In genomic region chr4:124893769-124894168, GRCm38 (mm10) we compare ENCODE assay signal across 14 mouse cellular contexts. TPM values are rescaled to one million over a fixed set of nuclear protein-coding genes. Genes with fewer than 3 reads are reported as not detected.
A peak's percentile ranks its signal among the peaks of the same experiment; 100 is the strongest.
DNase-seq lines count a peak whose midpoint lies in the region; ATAC-seq and TF ChIP-seq lines count a peak whose summit lies in the region.
"Had no signal": no experiment of that assay in that cellular context is flagged by ENCODE, and none has a peak within 500 bp of the region (broad histone marks: within the 10 kb centered on the region; RNA-seq: fewer than 3 reads in every experiment).

No protein-coding gene starts in this region.

- H3K4me1 ChIP-seq in hindbrain, embryonic 10.5 days (replicated peaks), result peaks cover 36% of the 10 kb centered on the region
- H3K4me1 ChIP-seq in hindbrain, embryonic 11.5 days (replicated peaks; ENCODE audit: control insufficient read depth, insufficient read depth, low read length), result peaks cover 7% of the 10 kb centered on the region
- H3K4me1 ChIP-seq in forebrain, embryonic 12.5 days, result peaks cover 34% of the 10 kb centered on the region
- H3K4me1 ChIP-seq in hindbrain, postnatal 0 days (ENCODE audit: insufficient read depth, low read length), result peaks cover 8% of the 10 kb centered on the region; the same call in 1 of the 2 replicates
- peaks cover 14% of the 10 kb centered on the region for H3K4me1 ChIP-seq in neural tube, embryonic 15.5 days

- no peaks in the 10 kb centered on the region for H3K36me3 ChIP-seq in hindbrain, embryonic 10.5 days
- no peaks in the 10 kb centered on the region for H3K36me3 ChIP-seq in hindbrain, embryonic 11.5 days (ENCODE audit: control insufficient read depth, insufficient read depth, low read length)
- H3K36me3 ChIP-seq in forebrain, embryonic 12.5 days (replicated peaks), result no peaks in the 10 kb centered on the region
- no peaks in the 10 kb centered on the region for H3K36me3 ChIP-seq in hindbrain, postnatal 0 days (ENCODE audit: insufficient read depth, low read length)
- H3K36me3 ChIP-seq in neural tube, embryonic 15.5 days, result no peaks in the 10 kb centered on the region
- H3K36me3 ChIP-seq: embryonic facial prominence, embryonic 10.5 days; liver, embryonic 12.5 days had no signal

- no peak for TF ChIP-seq CTCF in hindbrain, postnatal 0 days (IDR thresholded peaks at IDR 0.05; ENCODE audit: low read depth)

- H3K4me2 ChIP-seq in hindbrain, embryonic 11.5 days (replicated peaks; ENCODE audit: low read depth, low read length), result no peak overlapping the region
- 0 out of 2 replicates have a peak overlapping the region, but pooled peaks have one; percentile 84 for H3K4me2 ChIP-seq in forebrain, embryonic 12.5 days
- H3K4me2 ChIP-seq in hindbrain, postnatal 0 days (ENCODE audit: low read depth, low read length), result peak overlapping the region; percentile 68
- peak overlapping the region; percentile 81 for H3K4me2 ChIP-seq in neural tube, embryonic 15.5 days

- DNase-seq in hindbrain, embryonic 10.5 days (ENCODE audit: low spot score), result peak; percentile 20
- DNase-seq in hindbrain, embryonic 11.5 days (ENCODE audit: low spot score), result no peak
- DNase-seq in hindbrain, postnatal 0 days (ENCODE audit: low spot score), result no peak
- no peak for DNase-seq in liver
- DNase-seq: heart, adult 18-20 months; heart, postnatal 14 days had no signal

- no peak for ATAC-seq in hindbrain, embryonic 11.5 days (ENCODE audit: low FRiP score)
- peak; percentile 36; the same call in 1 of the 2 replicates for ATAC-seq in forebrain, embryonic 12.5 days (ENCODE audit: low FRiP score)
- ATAC-seq in hindbrain, postnatal 0 days, result no peak
- peak; percentile 22; the same call in 1 of the 2 replicates for ATAC-seq in neural tube, embryonic 15.5 days (ENCODE audit: low FRiP score)
- no peak for ATAC-seq in megakaryocyte progenitor cell, adult 5-6 weeks (replicated peaks; ENCODE audit: poor library complexity)
- ATAC-seq: CD4-positive, CD25-positive, alpha-beta regulatory T cell, adult 4 months; intestine, postnatal 0 days; liver, embryonic 12.5 days; lung, postnatal 0 days had no signal

- H3K4me3 ChIP-seq in hindbrain, embryonic 10.5 days, result peak overlapping the region; percentile 58
- no peak overlapping the region for H3K4me3 ChIP-seq in hindbrain, embryonic 11.5 days (ENCODE audit: low read depth, low read length)
- H3K4me3 ChIP-seq in forebrain, embryonic 12.5 days (replicated peaks), result no peak overlapping the region
- H3K4me3 ChIP-seq in hindbrain, postnatal 0 days (ENCODE audit: low read length), result peak overlapping the region; percentile 43
- peak overlapping the region; percentile 49 for H3K4me3 ChIP-seq in neural tube, embryonic 15.5 days (replicated peaks)

- 23% methylated on average over 6 of the region's 6 CpGs for WGBS in hindbrain, embryonic 10.5 days
- WGBS in hindbrain, embryonic 11.5 days, result 25% methylated on average over 6 of the region's 6 CpGs
- 30% methylated on average over 6 of the region's 6 CpGs for WGBS in forebrain, embryonic 12.5 days
- WGBS in hindbrain, postnatal 0 days, result 28% methylated on average over 6 of the region's 6 CpGs
- WGBS in neural tube, embryonic 15.5 days, result 24% methylated on average over 6 of the region's 6 CpGs

- 0 out of 2 replicates have a peak overlapping the region, but pooled peaks have one; percentile 70 for H3K27ac ChIP-seq in hindbrain, embryonic 10.5 days
- H3K27ac ChIP-seq in hindbrain, embryonic 11.5 days (ENCODE audit: low read depth, low read length), result no peak overlapping the region
- H3K27ac ChIP-seq in forebrain, embryonic 12.5 days, result no peak overlapping the region
- H3K27ac ChIP-seq in hindbrain, postnatal 0 days, result peak overlapping the region; percentile 60; the same call in 1 of the 2 replicates
- no peak overlapping the region for H3K27ac ChIP-seq in neural tube, embryonic 15.5 days (replicated peaks)
- H3K27ac ChIP-seq: liver, embryonic 12.5 days had no signal

- H3K27me3 ChIP-seq in hindbrain, embryonic 10.5 days (ENCODE audit: insufficient read depth, poor library complexity, severe bottlenecking), result peaks cover 73% of the 10 kb centered on the region
- peaks cover 36% of the 10 kb centered on the region for H3K27me3 ChIP-seq in hindbrain, embryonic 11.5 days (ENCODE audit: control insufficient read depth, insufficient read depth, low read length)
- peaks cover 79% of the 10 kb centered on the region for H3K27me3 ChIP-seq in forebrain, embryonic 12.5 days
- 0 out of 2 replicates have a peak, but pooled peaks cover 6% of the 10 kb centered on the region for H3K27me3 ChIP-seq in hindbrain, postnatal 0 days (ENCODE audit: insufficient read depth, low read length)
- H3K27me3 ChIP-seq in neural tube, embryonic 15.5 days (replicated peaks), result peaks cover 32% of the 10 kb centered on the region

- H3K9me3 ChIP-seq in hindbrain, embryonic 10.5 days, result no peaks in the 10 kb centered on the region
- H3K9me3 ChIP-seq in hindbrain, embryonic 11.5 days (ENCODE audit: control insufficient read depth, low read length), result no peaks in the 10 kb centered on the region
- no peaks in the 10 kb centered on the region for H3K9me3 ChIP-seq in forebrain, embryonic 12.5 days
- H3K9me3 ChIP-seq in hindbrain, postnatal 0 days (ENCODE audit: low read length), result no peaks in the 10 kb centered on the region
- no peaks in the 10 kb centered on the region for H3K9me3 ChIP-seq in neural tube, embryonic 15.5 days (replicated peaks)
- H3K9me3 ChIP-seq: embryonic facial prominence, embryonic 10.5 days; liver, embryonic 12.5 days had no signal

- H3K9ac ChIP-seq in hindbrain, embryonic 11.5 days (ENCODE audit: low read depth, low read length), result no peak overlapping the region
- no peak overlapping the region for H3K9ac ChIP-seq in forebrain, embryonic 12.5 days
- H3K9ac ChIP-seq in hindbrain, postnatal 0 days (replicated peaks; ENCODE audit: low read length), result peak overlapping the region; percentile 55
- peak overlapping the region; percentile 28; the same call in 1 of the 2 replicates for H3K9ac ChIP-seq in neural tube, embryonic 15.5 days (replicated peaks)
- H3K9ac ChIP-seq: liver, embryonic 12.5 days had no signal

RNA-seq across cellular contexts. Expression of gene Epha10, which starts 13.1 kb away (rescaled TPM):
- polyA plus RNA-seq in hindbrain, embryonic 10.5 days (2016; fragmentation: Nextera tagmentation; extraction: Ambion mirVana), result 3.8 and 7.6 TPM in 2 replicates
- 4.4 and 7.4 TPM in 2 replicates for polyA plus RNA-seq in hindbrain, embryonic 11.5 days (2014; fragmentation: Nextera tagmentation; extraction: Ambion mirVana)
- 1.2 and 1.9 TPM in 2 replicates for polyA plus RNA-seq in forebrain, embryonic 12.5 days (2016; fragmentation: Nextera tagmentation; extraction: Ambion mirVana)
- 28.4 and 49.6 TPM in 2 replicates for total RNA-seq in hindbrain, postnatal 0 days (2014; rRNA removed)
- polyA plus RNA-seq in hindbrain, postnatal 0 days (2015; fragmentation: Nextera tagmentation; extraction: Ambion mirVana), result 13.7 and 14.2 TPM in 2 replicates
- 9.4 and 13.7 TPM in 2 replicates for polyA plus RNA-seq in neural tube, embryonic 15.5 days (2015; fragmentation: Nextera tagmentation; extraction: Ambion mirVana)
- not detected in 2 replicates for total RNA-seq in megakaryocyte progenitor cell, adult 5-6 weeks (2015)
- not detected in 2 replicates for total RNA-seq in megakaryocyte progenitor cell, adult 5-6 weeks (2017)
- total RNA-seq: heart, adult 18-20 months; heart, postnatal 14 days had no signal
- polyA plus RNA-seq: CD4-positive, CD25-positive, alpha-beta regulatory T cell, adult 4 months; lung, postnatal 0 days had no signal

RNA-seq across cellular contexts. Expression of gene Maneal, which starts 31.8 kb away (rescaled TPM):
- 3.7 and 8.8 TPM in 2 replicates for polyA plus RNA-seq in hindbrain, embryonic 10.5 days (2016; fragmentation: Nextera tagmentation; extraction: Ambion mirVana)
- 10.0 and 10.3 TPM in 2 replicates for polyA plus RNA-seq in hindbrain, embryonic 11.5 days (2014; fragmentation: Nextera tagmentation; extraction: Ambion mirVana)
- 5.6 and 9.7 TPM in 2 replicates for polyA plus RNA-seq in forebrain, embryonic 12.5 days (2016; fragmentation: Nextera tagmentation; extraction: Ambion mirVana)
- total RNA-seq in hindbrain, postnatal 0 days (2014; rRNA removed), result 52.3 and 56.9 TPM in 2 replicates
- 9.4 and 9.6 TPM in 2 replicates for polyA plus RNA-seq in hindbrain, postnatal 0 days (2015; fragmentation: Nextera tagmentation; extraction: Ambion mirVana)
- polyA plus RNA-seq in neural tube, embryonic 15.5 days (2015; fragmentation: Nextera tagmentation; extraction: Ambion mirVana), result 10.4 and 17.8 TPM in 2 replicates
- total RNA-seq in megakaryocyte progenitor cell, adult 5-6 weeks (2015), result 0.07 TPM in 1 of 2 replicates, not detected in the other
- 0.14 and 0.17 TPM in 2 replicates for total RNA-seq in megakaryocyte progenitor cell, adult 5-6 weeks (2017)

RNA-seq across cellular contexts. Expression of gene 1110065P20Rik, which starts 42.8 kb away (rescaled TPM):
- 47.9 and 61.7 TPM in 2 replicates for polyA plus RNA-seq in hindbrain, embryonic 10.5 days (2016; fragmentation: Nextera tagmentation; extraction: Ambion mirVana)
- polyA plus RNA-seq in hindbrain, embryonic 11.5 days (2014; fragmentation: Nextera tagmentation; extraction: Ambion mirVana), result 55.0 and 55.9 TPM in 2 replicates
- 60.1 and 64.9 TPM in 2 replicates for polyA plus RNA-seq in forebrain, embryonic 12.5 days (2016; fragmentation: Nextera tagmentation; extraction: Ambion mirVana)
- 206 and 212 TPM in 2 replicates for total RNA-seq in hindbrain, postnatal 0 days (2014; rRNA removed)
- polyA plus RNA-seq in hindbrain, postnatal 0 days (2015; fragmentation: Nextera tagmentation; extraction: Ambion mirVana), result 143 and 152 TPM in 2 replicates
- polyA plus RNA-seq in neural tube, embryonic 15.5 days (2015; fragmentation: Nextera tagmentation; extraction: Ambion mirVana), result 82.5 and 106 TPM in 2 replicates
- total RNA-seq in megakaryocyte progenitor cell, adult 5-6 weeks (2015), result 4.4 and 6.7 TPM in 2 replicates
- 4.0 and 6.3 TPM in 2 replicates for total RNA-seq in megakaryocyte progenitor cell, adult 5-6 weeks (2017)

RNA-seq across cellular contexts. Expression of gene 9930104L06Rik, which starts 43.1 kb away (rescaled TPM):
- 13.3 and 18.0 TPM in 2 replicates for polyA plus RNA-seq in hindbrain, embryonic 10.5 days (2016; fragmentation: Nextera tagmentation; extraction: Ambion mirVana)
- polyA plus RNA-seq in hindbrain, embryonic 11.5 days (2014; fragmentation: Nextera tagmentation; extraction: Ambion mirVana), result 4.2 and 5.5 TPM in 2 replicates
- 16.7 and 18.9 TPM in 2 replicates for polyA plus RNA-seq in forebrain, embryonic 12.5 days (2016; fragmentation: Nextera tagmentation; extraction: Ambion mirVana)
- 12.8 and 15.5 TPM in 2 replicates for total RNA-seq in hindbrain, postnatal 0 days (2014; rRNA removed)
- 9.3 and 9.4 TPM in 2 replicates for polyA plus RNA-seq in hindbrain, postnatal 0 days (2015; fragmentation: Nextera tagmentation; extraction: Ambion mirVana)
- 14.2 and 15.2 TPM in 2 replicates for polyA plus RNA-seq in neural tube, embryonic 15.5 days (2015; fragmentation: Nextera tagmentation; extraction: Ambion mirVana)
- total RNA-seq in megakaryocyte progenitor cell, adult 5-6 weeks (2015), result 4.4 and 6.5 TPM in 2 replicates
- 7.9 and 9.1 TPM in 2 replicates for total RNA-seq in megakaryocyte progenitor cell, adult 5-6 weeks (2017)

RNA-seq across cellular contexts. Expression of gene Yrdc, which starts 43.3 kb away (rescaled TPM):
- polyA plus RNA-seq in hindbrain, embryonic 10.5 days (2016; fragmentation: Nextera tagmentation; extraction: Ambion mirVana), result 38.3 and 48.2 TPM in 2 replicates
- polyA plus RNA-seq in hindbrain, embryonic 11.5 days (2014; fragmentation: Nextera tagmentation; extraction: Ambion mirVana), result 44.0 and 50.8 TPM in 2 replicates
- polyA plus RNA-seq in forebrain, embryonic 12.5 days (2016; fragmentation: Nextera tagmentation; extraction: Ambion mirVana), result 45.0 and 48.5 TPM in 2 replicates
- 52.9 and 76.1 TPM in 2 replicates for total RNA-seq in hindbrain, postnatal 0 days (2014; rRNA removed)
- 47.0 and 52.9 TPM in 2 replicates for polyA plus RNA-seq in hindbrain, postnatal 0 days (2015; fragmentation: Nextera tagmentation; extraction: Ambion mirVana)
- polyA plus RNA-seq in neural tube, embryonic 15.5 days (2015; fragmentation: Nextera tagmentation; extraction: Ambion mirVana), result 43.2 and 44.9 TPM in 2 replicates
- total RNA-seq in megakaryocyte progenitor cell, adult 5-6 weeks (2015), result 56.7 and 58.5 TPM in 2 replicates
- total RNA-seq in megakaryocyte progenitor cell, adult 5-6 weeks (2017), result 22.7 and 32.8 TPM in 2 replicates

Comparison
In these comparisons a context has a peak if more than half of its experiments do, and no peak if none do; other contexts are left out.
1. H3K27ac ChIP-seq: peak in hindbrain, embryonic 10.5 days (single experiment) and hindbrain, postnatal 0 days (single experiment); none in hindbrain, embryonic 11.5 days (single experiment), forebrain, embryonic 12.5 days (single experiment) and neural tube, embryonic 15.5 days (single experiment).
2. H3K4me3 ChIP-seq: peak in hindbrain, embryonic 10.5 days (single experiment), hindbrain, postnatal 0 days (single experiment) and neural tube, embryonic 15.5 days (single experiment); none in hindbrain, embryonic 11.5 days (single experiment) and forebrain, embryonic 12.5 days (single experiment).
3. H3K9ac ChIP-seq: peak in hindbrain, postnatal 0 days (single experiment) and neural tube, embryonic 15.5 days (single experiment); none in hindbrain, embryonic 11.5 days (single experiment) and forebrain, embryonic 12.5 days (single experiment).
4. ATAC-seq: peak in forebrain, embryonic 12.5 days (single experiment) and neural tube, embryonic 15.5 days (single experiment); none in hindbrain, embryonic 11.5 days (single experiment), hindbrain, postnatal 0 days (single experiment) and megakaryocyte progenitor cell, adult 5-6 weeks (single experiment).